Mouse (Mus musculus): ENCODE results near the gene Gal3st1.
A peak's percentile ranks its signal among the peaks of the same experiment; 100 is the strongest.

Gene Gal3st1

GRCm38 (mm10) chr11:3983291-3983862 lies at the start of gene Gal3st1:
Gal3st1 (plus strand) TSS chr11:3983636.
- no peak for DNase-seq (ENCODE audit: low read depth, low spot score)

GRCm38 (mm10) chr11:3933756-3934285 lies 49.6 kb upstream of the Gal3st1 start:
- DNase-seq (ENCODE audit: low read depth, low spot score), result no peak

- DNase-seq (ENCODE audit: low read depth, low spot score), result no peak
These were observed 48.3 kb upstream of the Gal3st1 start for GRCm38 (mm10) chr11:3935135-3935534.

GRCm38 (mm10) chr11:3936318-3936717 lies 47.1 kb upstream of the Gal3st1 start:
- no peak for DNase-seq (ENCODE audit: low read depth, low spot score)

GRCm38 (mm10) chr11:3937321-3937874 lies 46.0 kb upstream of the Gal3st1 start:
- no peak for DNase-seq (ENCODE audit: low read depth, low spot score)

- DNase-seq (ENCODE audit: low read depth, low spot score), result no peak
These were observed 42.1 kb upstream of the Gal3st1 start for GRCm38 (mm10) chr11:3941371-3941770.

GRCm38 (mm10) chr11:3946386-3946785 lies 37.0 kb upstream of the Gal3st1 start:
- DNase-seq (ENCODE audit: low read depth, low spot score), result no peak

GRCm38 (mm10) chr11:3954876-3955275 lies 28.6 kb upstream of the Gal3st1 start:
- peak; percentile 88 for DNase-seq (ENCODE audit: low read depth, low spot score)

- DNase-seq (ENCODE audit: low read depth, low spot score), result peak; percentile 87
These were observed 28.1 kb upstream of the Gal3st1 start for GRCm38 (mm10) chr11:3955371-3955770.

GRCm38 (mm10) chr11:3960901-3961300 lies 22.5 kb upstream of the Gal3st1 start:
- DNase-seq (ENCODE audit: low read depth, low spot score), result no peak

- no peak for DNase-seq (ENCODE audit: low read depth, low spot score)
These were observed 21.7 kb upstream of the Gal3st1 start for GRCm38 (mm10) chr11:3961761-3962160.

- DNase-seq (ENCODE audit: low read depth, low spot score), result peak; percentile 90
These were observed 20.3 kb upstream of the Gal3st1 start for GRCm38 (mm10) chr11:3963155-3963554.

GRCm38 (mm10) chr11:3963610-3964415 lies 19.6 kb upstream of the Gal3st1 start, which contains the start of gene Pes1:
Pes1 (plus strand) TSS chr11:3963975.
- DNase-seq (ENCODE audit: low read depth, low spot score), result peak; percentile 96

- no peak for DNase-seq (ENCODE audit: low read depth, low spot score)
These were observed 18.8 kb upstream of the Gal3st1 start for GRCm38 (mm10) chr11:3964416-3965172.

GRCm38 (mm10) chr11:3969837-3970236 lies 13.6 kb upstream of the Gal3st1 start:
- DNase-seq (ENCODE audit: low read depth, low spot score), result peak; percentile 50

- no peak for DNase-seq (ENCODE audit: low read depth, low spot score)
These were observed 13.1 kb upstream of the Gal3st1 start for GRCm38 (mm10) chr11:3970361-3970760.

- DNase-seq (ENCODE audit: low read depth, low spot score), result no peak
These were observed 10.4 kb upstream of the Gal3st1 start for GRCm38 (mm10) chr11:3973081-3973480.

GRCm38 (mm10) chr11:3974311-3974710 lies 9.1 kb upstream of the Gal3st1 start:
- DNase-seq (ENCODE audit: low read depth, low spot score), result no peak

GRCm38 (mm10) chr11:3976678-3977077 lies 6.8 kb upstream of the Gal3st1 start, which contains the start of gene 4930556J24Rik:
4930556J24Rik (minus strand) TSS chr11:3976778.
- no peak for DNase-seq (ENCODE audit: low read depth, low spot score)

GRCm38 (mm10) chr11:3978421-3978820 lies 5.0 kb upstream of the Gal3st1 start:
- no peak for DNase-seq (ENCODE audit: low read depth, low spot score)

- no peak for DNase-seq (ENCODE audit: low read depth, low spot score)
These were observed 1.9 kb upstream of the Gal3st1 start for GRCm38 (mm10) chr11:3981536-3981935.

All from ES-CJ7 (cell line).